Mouse (Mus musculus) cerebellum, adult (tissue): ENCODE data around the gene Them7.
A peak's percentile ranks its signal among the peaks of the same experiment; 100 is the strongest.

Experiments used
- ATAC-seq: cut with Nextera tagmentation; 2 replicates; pipeline ENCODE4 v1.9.2; 2017; ENCODE audit warnings: mild to moderate bottlenecking, moderate library complexity, mixed read lengths; ENCODE audit not compliant: insufficient number of reproducible peaks, low FRiP score, low TSS enrichment

Gene Them7

DNA sequence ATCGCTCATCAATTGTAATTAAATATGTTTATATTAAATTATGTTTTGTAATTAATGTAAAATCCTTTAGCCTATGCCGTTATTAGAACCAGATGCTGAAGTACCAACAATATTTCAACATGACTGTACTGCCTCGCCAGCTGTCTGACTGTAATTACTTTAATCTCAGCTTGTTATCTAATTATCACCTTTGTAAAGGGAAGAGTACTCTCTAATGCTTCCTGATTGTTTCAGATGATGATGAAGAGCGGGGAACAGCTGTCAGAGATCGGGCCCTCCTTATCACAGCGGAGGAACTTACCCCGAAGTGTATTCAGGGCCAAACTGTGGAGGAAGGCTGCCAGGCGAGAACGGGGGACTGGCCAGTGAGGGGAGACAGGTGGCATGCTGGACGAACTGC lies 77.4 kb downstream of the Them7 start:
- no peak for ATAC-seq

DNA sequence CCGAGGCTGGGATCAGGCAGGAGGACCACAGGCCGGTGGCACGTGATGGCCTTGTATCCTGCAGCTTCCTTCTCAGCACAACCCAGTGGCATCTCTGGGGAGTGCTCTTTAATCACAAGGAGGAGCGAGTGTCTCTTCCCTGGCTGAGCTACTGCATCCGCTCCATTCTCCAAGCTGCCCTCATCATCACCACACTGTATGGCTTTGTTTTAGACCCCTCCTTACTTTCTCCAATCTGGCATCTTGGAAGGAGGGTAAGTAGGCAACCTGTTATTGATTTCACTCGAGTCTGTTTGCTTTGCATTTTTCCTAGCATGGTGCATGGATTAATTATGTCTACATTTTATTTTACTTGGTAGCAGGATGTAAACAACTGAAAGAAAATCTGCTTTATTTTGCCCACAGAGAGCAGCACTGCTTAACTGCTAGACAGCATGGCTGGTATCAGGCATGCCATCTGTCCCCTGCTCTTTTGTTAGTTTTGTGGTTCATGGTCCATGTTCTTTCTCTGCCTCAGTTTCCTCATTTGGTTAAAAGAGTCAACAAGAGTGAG lies 79.9 kb downstream of the Them7 start:
- 0 out of 2 replicates have a peak, but pooled peaks have one; percentile 38 for ATAC-seq

DNA sequence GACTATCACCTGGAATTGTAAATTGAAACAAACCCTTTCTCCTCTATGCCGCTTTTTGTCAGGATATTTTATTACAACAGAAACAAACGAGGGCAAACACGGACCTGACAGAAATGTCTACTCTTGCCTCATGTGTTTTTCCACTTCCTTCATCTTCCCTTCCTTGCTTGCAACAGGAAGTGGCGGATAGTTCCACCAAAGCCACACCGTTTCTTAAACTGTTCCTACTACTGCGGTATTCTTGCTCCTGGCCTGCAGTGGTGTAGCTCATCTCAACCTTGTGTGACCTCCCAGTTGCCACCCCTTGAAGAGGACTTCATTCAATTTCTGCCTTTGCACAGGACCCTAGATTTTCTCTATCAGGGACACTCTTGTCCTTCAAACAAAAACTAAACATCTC lies 81.8 kb downstream of the Them7 start:
- ATAC-seq = no peak

DNA sequence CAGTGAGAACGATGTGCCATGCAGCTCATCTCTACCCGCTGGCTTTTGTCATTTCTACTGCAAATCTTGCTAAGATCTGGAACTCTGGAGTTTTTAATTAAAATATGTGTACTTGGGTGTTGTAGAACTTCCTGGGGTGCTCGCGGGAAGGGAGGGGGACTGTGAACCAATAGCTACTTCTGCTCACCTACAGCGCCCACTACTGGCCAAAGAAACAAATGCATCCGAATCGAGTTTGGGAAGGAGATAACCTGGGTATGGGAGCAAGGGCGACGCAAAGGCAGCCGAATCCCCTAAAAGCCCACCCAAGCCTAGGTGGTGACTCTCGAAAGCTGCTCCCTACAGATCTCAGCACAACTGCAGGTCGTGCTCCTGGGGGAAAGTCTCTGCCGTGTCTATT lies 87.3 kb downstream of the Them7 start:
- ATAC-seq = no peak

DNA sequence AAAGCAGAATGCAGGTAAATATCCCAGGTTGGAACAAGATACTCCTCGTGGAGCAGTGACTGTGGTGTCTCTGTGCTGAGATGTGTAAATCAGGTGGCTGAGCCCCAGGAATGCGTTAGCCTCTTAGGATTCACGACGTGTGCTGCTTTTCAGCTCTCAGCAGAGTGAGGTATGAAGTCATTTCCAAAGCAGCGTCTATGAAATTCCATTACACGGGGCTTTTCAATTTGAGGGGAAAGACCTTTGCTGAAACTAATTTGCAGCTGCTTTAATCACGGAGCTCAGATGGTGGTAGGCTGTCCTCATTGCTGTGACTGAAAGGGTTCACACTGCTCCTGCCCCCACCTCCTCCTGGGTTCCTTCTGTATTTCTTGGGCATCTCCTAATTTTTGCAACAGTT lies 87.9 kb downstream of the Them7 start:
- no peak for ATAC-seq

DNA sequence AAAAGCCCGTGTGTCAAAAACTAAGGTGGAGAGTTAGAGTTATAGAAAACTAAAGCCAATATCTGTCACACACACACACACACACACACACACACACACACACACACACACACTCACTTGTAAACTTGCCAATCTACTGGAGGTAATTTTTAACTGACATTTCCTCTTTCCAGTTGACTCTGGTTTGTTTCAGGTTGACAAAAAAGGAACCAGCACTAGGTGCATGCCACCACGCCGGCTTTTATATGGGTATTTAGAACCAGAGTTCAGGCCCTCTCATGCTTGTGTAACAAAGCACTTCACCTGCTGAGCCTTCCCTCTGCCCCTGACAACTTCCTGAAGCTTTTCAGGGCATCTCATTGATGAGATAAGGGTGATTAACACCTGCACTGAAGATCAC lies 89.0 kb downstream of the Them7 start:
- no peak for ATAC-seq

DNA sequence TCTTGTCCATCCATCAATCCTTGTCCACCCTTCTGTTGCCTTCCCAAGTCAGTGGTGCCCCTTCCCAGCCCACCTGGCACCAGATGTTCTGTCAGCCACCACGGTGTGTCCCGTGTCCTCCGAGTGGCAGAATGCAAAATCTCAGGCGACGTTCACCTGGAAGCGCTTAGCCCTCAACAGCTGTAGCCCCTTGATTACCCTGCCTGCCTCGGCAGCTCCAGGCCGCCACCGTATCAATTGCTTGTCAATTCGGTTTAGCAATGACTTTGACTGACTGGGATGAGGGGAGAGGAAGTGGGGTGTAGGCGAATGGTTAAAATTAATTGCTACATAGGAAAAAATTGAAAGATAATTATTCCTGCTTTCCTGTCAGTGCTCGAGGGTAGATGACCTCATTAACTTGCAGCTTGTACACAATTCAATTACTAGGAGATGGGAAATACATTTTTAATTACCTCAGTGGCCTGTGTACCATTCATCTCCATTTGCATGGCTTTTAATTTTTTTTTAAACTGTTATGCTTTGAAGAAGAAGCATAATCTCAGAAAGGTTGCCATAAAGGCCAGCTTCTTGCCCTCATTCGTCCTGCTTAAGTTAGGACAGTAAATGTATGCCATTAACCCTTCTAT lies 93.5 kb downstream of the Them7 start:
- ATAC-seq = no peak

DNA sequence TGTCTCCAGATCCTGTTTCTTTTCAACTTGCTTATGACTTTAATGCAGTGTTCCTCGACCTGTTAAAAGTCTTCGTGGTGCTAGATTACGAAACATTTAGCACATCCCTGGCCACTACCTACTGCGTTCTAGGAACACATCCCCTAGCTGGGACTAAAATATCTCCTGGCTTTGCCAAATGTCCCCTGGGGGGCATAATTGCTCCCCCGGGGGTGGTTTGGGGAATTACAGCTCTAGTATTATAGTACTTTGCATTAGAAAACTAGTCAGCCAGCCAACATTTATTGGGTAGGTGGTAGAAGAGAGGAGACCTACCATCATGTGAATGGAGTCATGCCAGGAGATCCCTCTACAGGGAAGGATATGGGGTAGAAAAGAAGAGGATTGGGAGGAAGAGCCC lies 101.9 kb downstream of the Them7 start:
- no peak for ATAC-seq

DNA sequence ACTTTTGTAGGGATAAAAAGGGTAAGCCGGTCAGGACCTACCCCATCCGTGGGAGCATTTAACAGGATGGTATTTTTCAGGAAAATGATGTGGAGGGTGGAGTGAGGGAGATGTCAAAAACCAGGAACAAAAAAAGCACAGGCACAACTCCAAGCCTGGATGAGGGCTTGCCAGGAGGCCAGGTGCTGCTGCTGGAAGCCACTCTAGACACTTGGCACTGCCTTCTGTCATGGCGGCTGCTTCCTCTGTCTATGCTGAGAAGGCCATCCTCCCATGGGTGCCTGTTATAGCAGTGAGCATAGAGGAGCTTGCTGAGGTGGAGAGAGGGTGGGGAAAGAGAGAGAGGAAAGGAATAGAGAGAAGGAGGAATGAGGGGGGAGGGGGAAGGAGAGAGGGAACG lies 105.9 kb downstream of the Them7 start:
- peak; percentile 91 for ATAC-seq

DNA sequence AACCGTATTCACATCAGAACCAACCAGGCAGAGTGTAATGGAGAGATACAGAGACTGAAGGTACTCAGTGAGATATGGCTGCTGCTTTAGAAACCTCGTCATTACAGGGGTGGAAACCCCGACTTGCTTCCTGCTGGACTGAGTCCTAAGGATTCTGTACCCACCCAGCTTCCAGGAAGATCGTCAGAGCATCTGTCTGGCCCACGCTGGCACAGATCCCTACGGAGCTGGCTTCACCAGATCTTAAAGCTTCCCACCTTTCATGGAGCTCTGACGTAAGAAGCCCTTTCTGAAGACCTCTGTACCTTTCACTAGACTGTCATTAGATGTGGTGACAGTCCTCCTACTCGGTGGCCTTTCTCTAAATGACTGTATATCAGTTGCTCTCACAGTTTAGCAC lies 109.0 kb downstream of the Them7 start:
- ATAC-seq = no peak

DNA sequence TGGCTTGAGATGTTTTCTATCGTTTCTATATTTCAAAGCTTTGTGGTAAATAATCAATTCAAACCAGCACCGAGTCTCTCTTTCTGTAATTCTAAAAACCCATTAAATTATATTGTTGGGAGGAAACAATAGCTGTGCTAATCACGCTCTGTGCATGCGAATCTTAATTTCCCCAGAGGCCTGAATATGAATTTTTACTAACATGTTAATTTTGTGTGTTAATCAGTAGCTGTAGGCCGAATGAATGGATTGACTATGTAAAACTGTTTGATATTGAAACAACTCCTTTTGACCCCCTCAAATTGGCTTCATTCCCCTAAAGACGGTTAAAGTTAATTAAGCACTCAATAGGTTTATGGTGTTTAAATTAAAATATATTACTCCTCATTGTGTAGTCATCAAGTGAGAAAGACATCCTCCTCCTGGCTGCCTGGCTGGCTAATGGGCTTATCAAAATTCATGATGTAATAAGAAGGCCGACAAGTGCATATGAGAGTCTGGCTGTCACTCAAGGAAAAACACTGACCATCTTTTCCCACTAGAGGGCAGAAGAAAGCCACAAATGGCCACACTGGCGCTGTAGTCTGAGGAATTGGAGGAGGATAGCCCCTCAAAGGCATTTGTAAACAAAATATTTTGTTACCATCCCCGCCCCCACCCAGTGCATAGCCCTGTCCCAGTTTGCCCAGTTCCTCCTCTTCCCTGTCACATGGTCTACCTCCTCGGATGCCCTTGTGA lies 110.0 kb downstream of the Them7 start:
- no peak for ATAC-seq

DNA sequence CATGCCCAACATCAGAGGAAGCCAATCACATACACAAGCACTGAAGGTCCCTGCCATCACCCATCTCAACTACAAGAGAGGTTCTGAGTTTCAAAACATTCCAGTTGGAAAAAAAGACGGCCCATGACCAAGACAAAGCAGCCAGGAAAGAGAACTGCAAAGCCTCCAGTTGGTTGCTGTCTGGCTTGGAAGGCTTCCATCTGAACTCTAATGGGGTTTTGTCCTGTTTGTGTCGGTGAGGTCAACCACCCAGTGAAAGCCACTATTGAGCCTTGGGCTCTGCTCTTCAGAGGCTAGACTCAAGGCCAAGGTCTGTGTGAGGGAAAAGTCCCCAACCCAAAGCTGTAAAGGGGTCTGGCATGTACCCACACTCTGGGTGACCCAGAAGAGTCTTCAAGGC lies 111.5 kb downstream of the Them7 start:
- ATAC-seq = no peak

DNA sequence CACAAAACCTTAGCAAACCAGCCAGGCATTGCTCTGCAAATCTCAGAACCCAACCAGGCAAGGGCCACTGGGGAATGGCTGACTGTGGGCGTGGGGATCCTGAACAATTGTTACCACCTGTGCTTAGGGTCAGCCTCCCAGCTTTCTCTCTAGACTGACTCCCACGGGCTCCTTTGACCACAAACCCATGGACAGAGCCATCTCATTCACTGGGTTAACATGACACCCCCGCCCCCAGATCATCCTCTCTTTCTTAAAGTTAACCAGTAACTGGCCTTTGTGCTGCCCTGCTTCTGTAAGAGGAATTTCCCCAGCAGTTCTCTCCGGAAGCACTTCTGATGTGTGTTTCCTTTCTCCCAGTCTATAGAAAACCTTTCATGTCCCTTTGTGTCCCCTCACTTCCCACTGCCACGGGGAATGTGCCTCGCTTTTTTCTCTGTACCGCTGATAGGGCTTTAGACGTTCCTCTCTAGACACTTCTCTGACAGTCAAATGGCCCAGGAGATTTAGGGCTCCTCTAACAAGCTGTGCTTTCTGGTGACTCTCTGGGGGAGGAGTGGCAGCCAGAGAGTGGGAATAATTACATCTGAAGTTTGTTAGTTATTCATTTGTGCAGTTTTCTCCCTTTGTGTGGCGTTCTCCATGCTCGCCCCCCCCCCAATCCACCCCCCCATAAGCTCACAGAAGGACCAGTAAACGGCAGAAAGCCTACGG lies 112.4 kb downstream of the Them7 start:
- no peak for ATAC-seq

DNA sequence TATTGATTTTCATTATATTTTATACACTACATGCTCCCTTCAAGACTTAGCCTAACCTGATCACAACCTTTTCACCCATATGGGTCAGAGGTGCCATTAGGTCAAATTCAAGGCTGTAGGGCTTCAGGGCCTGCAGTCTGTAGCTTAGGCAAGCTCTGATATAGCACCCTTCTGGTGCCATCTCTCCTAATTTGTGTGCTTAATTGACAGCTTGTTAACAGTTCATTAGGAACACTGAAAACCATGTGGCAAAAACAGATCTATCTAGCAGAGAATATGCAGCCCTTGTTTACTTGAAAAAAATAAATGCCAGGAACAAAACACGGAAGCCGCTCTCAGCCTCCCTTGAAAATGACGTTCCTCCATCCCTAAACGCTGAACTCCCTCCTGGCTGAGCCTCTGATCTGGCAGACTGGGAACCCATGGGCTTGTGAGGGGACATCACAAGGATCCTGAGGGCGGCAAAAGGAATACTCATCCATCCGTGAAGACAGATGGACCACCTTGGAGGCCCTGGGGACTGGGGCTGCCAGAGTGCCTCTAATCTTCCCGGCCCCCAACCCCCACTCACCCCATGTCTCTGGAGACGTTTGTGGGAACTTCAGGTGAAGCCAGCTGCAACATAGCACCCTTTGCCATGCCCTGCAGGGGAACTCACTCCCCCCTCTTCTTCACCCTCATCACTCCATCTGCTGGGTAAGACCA lies 113.2 kb downstream of the Them7 start:
- ATAC-seq = no peak

DNA sequence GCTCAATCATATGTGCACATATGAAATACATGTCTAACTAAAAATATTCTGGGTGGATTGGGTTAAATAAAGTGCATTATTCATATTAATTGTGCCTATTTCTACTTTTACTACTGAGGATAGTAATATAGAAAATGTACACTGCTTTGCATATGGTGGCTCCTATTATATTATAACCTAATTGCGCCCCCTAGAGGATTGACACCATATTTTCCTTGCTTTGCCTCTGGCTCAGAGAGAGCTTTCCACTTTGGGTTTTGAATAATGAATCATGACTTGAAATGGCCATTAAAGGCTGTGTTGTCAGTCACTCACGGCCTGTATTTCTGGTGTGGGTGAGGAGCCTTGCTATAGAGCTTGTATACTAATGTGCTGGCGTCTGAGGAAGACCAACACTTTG lies 115.9 kb downstream of the Them7 start:
- ATAC-seq = no peak; the same call in 1 of the 2 replicates

DNA sequence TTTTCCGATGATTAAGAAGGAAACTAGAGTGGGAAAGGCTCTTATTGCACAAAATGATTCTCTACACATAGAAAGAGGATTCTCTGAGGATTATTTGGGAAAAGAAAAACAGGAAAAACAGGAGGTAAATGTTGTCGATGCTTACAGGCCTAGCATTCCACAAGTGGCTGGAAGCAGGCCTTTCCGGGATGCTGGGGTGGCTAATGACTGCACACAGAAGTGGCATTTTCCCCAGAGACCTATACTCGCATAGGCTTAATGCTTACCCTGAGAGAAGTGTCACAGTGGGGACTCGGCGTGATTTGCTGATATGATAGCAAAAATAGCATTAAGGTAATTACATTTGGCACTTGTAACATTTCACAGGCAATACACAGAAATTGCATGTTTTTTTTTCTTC lies 124.8 kb downstream of the Them7 start:
- ATAC-seq = no peak

DNA sequence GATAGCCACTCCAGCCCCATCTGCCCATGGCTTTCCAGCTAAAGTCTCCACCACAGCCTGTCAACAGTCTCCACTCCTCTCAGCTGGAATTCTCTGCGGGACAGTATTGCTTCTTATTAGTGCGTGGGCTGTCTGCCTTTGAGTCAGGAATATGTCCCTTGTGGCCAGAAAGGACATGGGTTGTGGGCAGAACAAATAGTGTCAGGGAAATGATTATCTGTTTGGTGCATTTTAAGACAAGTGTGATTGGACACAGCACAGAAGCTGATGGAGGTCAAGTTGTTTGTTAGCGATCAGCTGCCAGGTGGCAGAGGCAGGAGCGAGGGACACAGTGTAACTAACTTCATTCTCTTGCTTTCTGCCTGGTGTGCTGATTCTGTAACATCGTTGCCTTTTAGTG lies 132.7 kb downstream of the Them7 start:
- no peak for ATAC-seq

DNA sequence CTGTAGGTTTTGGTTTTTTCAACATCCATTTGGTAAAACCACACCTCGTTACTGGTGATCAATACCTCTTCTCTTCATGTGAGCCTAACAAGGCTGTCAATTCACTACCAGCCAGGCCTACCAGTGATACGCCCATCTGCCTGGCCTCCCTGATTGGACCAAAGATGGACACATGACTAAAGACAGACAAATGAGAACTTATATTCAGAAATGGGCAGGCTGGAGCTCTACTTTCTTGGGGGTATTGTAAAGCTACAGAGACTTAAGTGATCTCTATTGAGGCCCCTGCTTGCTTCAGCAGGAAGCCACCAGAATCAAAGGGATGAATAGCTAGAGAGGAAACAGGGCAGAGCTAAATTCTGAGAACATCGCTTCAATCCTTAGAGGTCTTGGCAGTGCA lies 133.9 kb downstream of the Them7 start:
- ATAC-seq = no peak

DNA sequence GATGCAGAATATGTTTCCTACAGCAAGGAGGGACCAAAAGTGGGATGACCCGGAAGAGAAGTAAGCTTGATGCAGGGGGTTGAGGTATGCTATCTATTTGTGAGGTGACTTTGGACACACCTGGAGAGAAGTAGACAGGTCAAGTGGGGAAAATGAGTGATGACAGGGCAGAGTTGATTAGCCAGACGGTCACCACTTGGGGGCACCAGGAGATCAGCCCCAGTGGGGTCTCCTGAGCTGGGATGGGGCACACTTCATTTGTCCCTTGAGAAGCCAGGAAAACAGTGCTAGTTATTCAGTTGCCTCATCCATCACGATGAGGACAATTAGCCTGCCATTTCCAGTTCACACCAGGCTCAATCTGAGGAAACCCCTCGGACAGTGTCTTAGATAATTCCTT lies 143.5 kb downstream of the Them7 start:
- no peak for ATAC-seq

DNA sequence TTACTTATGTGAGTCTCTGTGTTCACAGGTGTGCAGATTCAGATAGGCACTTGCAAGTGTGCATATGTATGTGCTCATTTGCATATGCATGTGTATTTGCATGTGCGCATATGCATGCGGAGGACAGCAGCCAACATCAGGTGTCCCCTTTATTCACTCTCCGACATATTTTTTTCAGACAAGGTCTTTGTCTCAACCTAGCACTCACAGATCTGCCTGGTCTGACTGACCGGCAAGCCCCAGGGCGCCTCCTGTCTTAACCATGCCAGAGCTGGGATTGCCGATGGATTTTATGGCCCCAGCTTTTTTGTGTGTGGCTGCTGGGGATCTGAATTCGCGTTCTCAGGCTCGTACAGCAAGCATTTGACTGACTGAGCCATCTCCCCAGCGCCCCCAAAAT lies 146.1 kb downstream of the Them7 start:
- ATAC-seq = no peak

DNA sequence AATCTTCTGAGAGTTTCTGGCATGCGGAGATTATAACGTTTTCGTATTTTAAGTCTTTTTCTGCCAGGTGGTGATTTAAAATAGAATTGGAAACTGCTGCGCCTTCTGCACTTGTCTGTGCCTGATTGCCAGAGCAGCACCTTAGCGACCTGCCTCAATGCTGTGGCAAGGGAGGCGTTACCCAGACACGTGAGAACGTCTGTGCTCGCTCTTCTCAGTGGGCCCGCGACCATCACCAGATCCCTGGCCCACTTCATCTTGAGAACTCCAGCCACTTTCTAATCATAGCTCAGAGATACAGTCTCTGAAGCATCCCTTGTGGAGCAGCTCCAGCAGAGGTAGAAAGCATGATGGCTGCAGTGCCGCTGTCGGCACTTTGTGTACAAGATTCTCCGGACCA lies 146.6 kb downstream of the Them7 start:
- ATAC-seq = no peak
